Mouse (Mus musculus) limb, embryonic 11.5 days (tissue): ENCODE results near the gene Shank2. TPM values are rescaled to one million over a fixed set of nuclear protein-coding genes. Genes with fewer than 3 reads are reported as not detected.

Experiments used
- ATAC-seq: fragments of 200-750 bp; cut with Nextera tagmentation; 2 replicates; pipeline ENCODE4 v1.8.0; 2017; ENCODE audit warnings: low read depth; ENCODE audit not compliant: insufficient number of reproducible peaks, low FRiP score, low TSS enrichment
- DNase-seq: peaks from one replicate; pipeline ENCODE4 v3.0.0-alpha.2; 2015; ENCODE audit warnings: low spot score
- H3K27ac ChIP-seq: fragments of 300-500 bp; sonication (generic); replicated peaks from 2 replicates; pipeline ENCODE4 v1.5.1; 2014; ENCODE audit warnings: low read depth, mild to moderate bottlenecking, low read length
- H3K27me3 ChIP-seq: fragments of 300-500 bp; sonication (generic); 2 replicates; pipeline ENCODE4 v1.6.1; 2014; ENCODE audit warnings: mild to moderate bottlenecking, low read length, mixed read lengths; ENCODE audit not compliant: control insufficient read depth, insufficient read depth
- H3K36me3 ChIP-seq: fragments of 300-500 bp; sonication (generic); 2 replicates; pipeline ENCODE4 v1.6.1; 2014; ENCODE audit warnings: mild to moderate bottlenecking, low read length, moderate library complexity, mixed read lengths; ENCODE audit not compliant: control insufficient read depth, insufficient read depth
- H3K4me1 ChIP-seq: fragments of 300-500 bp; sonication (generic); 2 replicates; pipeline ENCODE4 v1.6.1; 2014; ENCODE audit warnings: low read length, mixed read lengths; ENCODE audit not compliant: control insufficient read depth, insufficient read depth
- H3K4me2 ChIP-seq: fragments of 300-500 bp; sonication (generic); 2 replicates; pipeline ENCODE4 v1.6.1; 2014; ENCODE audit warnings: low read depth, mild to moderate bottlenecking, moderate library complexity; ENCODE audit not compliant: severe bottlenecking
- H3K4me3 ChIP-seq: fragments of 300-500 bp; sonication (generic); 2 replicates; pipeline ENCODE4 v1.5.1; 2014; ENCODE audit warnings: low read depth, low read length
- H3K9ac ChIP-seq: fragments of 300-500 bp; sonication (generic); 2 replicates; pipeline ENCODE4 v1.6.1; 2014; ENCODE audit warnings: mild to moderate bottlenecking, low read length
- H3K9me3 ChIP-seq: fragments of 300-500 bp; sonication (generic); 2 replicates; pipeline ENCODE4 v1.6.1; 2016; ENCODE audit warnings: low read length; ENCODE audit not compliant: control insufficient read depth
- WGBS: fragments of 180-500 bp; shearing (Covaris S2); extraction: QIAGEN DNeasy Blood & Tissue Kit; methylation state at CpG from one replicate; pipeline ENCODE4 v1.1.7; 2014; 5-methylcytosine and 5-hydroxymethylcytosine counted together
- polyA plus RNA-seq: library from polyadenylated mRNA; unstranded; fragments of >200 nt; fragmentation: Nextera tagmentation; extraction: Ambion mirVana; gene quantifications from 2 replicates; pipeline ENCODE4 v1.2.1, GENCODE M21; 2014

Gene Shank2
- polyA plus RNA-seq, 1 experiment from 2014 or later: 0.68 TPM

GRCm38 (mm10) chr7:143978741-143979371 lies 22.9 kb upstream of the Shank2 start:
- H3K27me3 ChIP-seq: peaks cover 54% of the 10 kb centered on the region

GRCm38 (mm10) chr7:143979986-143980385 lies 21.7 kb upstream of the Shank2 start:
- DNase-seq (no peak), ATAC-seq (no peak)
- Histone ChIP-seq H3K9ac (no peak overlapping the region), H3K27ac (no peak overlapping the region), H3K4me2 (no peak overlapping the region), H3K36me3 (no peaks in the 10 kb centered on the region), H3K4me1 (peaks cover 12% of the 10 kb centered on the region; the same call in 1 of the 2 replicates), H3K9me3 (no peaks in the 10 kb centered on the region), H3K4me3 (no peak overlapping the region), H3K27me3 (peaks cover 54% of the 10 kb centered on the region)
- 35% methylated on average over 5 of the region's 5 CpGs for WGBS

More at GRCm38 (mm10) chr7:143978741-143979371, 22.9 kb upstream of the Shank2 start:
- DNase-seq (peak; percentile 78), ATAC-seq (0 out of 2 replicates have a peak, but pooled peaks have one; percentile 17)
- Histone ChIP-seq H3K9ac (no peak overlapping the region), H3K4me1 (peaks cover 12% of the 10 kb centered on the region; the same call in 1 of the 2 replicates), H3K36me3 (no peaks in the 10 kb centered on the region), H3K9me3 (no peaks in the 10 kb centered on the region), H3K4me3 (peak overlapping the region; percentile 42), H3K4me2 (peak overlapping the region; percentile 88), H3K27ac (no peak overlapping the region)
- under 1% methylated on average over 50 of the region's 50 CpGs for WGBS

GRCm38 (mm10) chr7:143986281-143986680 lies 15.4 kb upstream of the Shank2 start:
- Histone ChIP-seq H3K4me2 (no peak overlapping the region), H3K4me3 (no peak overlapping the region), H3K36me3 (no peaks in the 10 kb centered on the region), H3K9ac (no peak overlapping the region), H3K9me3 (no peaks in the 10 kb centered on the region), H3K4me1 (no peaks in the 10 kb centered on the region), H3K27ac (no peak overlapping the region), H3K27me3 (0 out of 2 replicates have a peak, but pooled peaks cover 4% of the 10 kb centered on the region)
- DNase-seq: no peak
- WGBS: 95% methylated on average over 2 of the region's 2 CpGs
- no peak for ATAC-seq

- Histone ChIP-seq H3K4me2 (no peak overlapping the region), H3K9ac (no peak overlapping the region), H3K27ac (no peak overlapping the region), H3K27me3 (no peaks in the 10 kb centered on the region), H3K4me3 (no peak overlapping the region), H3K9me3 (no peaks in the 10 kb centered on the region), H3K4me1 (no peaks in the 10 kb centered on the region), H3K36me3 (no peaks in the 10 kb centered on the region)
- ATAC-seq (no peak), DNase-seq (no peak)
Observed at GRCm38 (mm10) chr7:143991160-143991559, 10.6 kb upstream of the Shank2 start.

- no peak overlapping the region for H3K4me2 ChIP-seq
- no peaks in the 10 kb centered on the region for H3K36me3 ChIP-seq
- H3K27ac ChIP-seq: no peak overlapping the region
- no peaks in the 10 kb centered on the region for H3K4me1 ChIP-seq
- 87% methylated on average over 3 of the region's 3 CpGs for WGBS
- H3K9me3 ChIP-seq: 0 out of 2 replicates have a peak, but pooled peaks cover 3% of the 10 kb centered on the region
- DNase-seq: no peak
- no peak overlapping the region for H3K9ac ChIP-seq
- no peak for ATAC-seq
- H3K4me3 ChIP-seq: no peak overlapping the region
- no peaks in the 10 kb centered on the region for H3K27me3 ChIP-seq
Observed at GRCm38 (mm10) chr7:143999073-143999472, 2.7 kb upstream of the Shank2 start.

DNA sequence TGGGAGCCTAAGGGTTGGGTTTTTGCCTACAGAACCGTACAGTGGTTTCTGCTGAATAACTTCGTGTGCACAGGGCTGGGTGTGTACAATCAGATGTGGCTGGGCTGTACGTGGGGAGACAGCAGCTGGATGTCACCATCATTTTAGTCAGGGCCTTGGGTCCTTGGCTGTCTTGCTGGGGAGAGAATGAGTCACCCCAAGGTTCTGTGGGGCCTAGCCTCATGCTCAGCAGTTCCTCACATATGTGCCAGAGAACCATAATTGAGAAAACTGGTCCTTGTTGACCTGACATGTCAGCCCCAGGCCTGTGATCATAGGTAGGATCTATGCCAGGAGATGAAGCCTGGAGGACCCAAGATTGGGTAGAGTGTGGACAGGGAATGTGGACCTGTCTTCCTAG lies 1.7 kb downstream of the Shank2 start:
- Histone ChIP-seq H3K27me3 (no peaks in the 10 kb centered on the region), H3K36me3 (no peaks in the 10 kb centered on the region), H3K27ac (no peak overlapping the region), H3K9ac (no peak overlapping the region), H3K4me3 (no peak overlapping the region), H3K9me3 (no peaks in the 10 kb centered on the region), H3K4me1 (no peaks in the 10 kb centered on the region), H3K4me2 (no peak overlapping the region)
- ATAC-seq: no peak
- DNase-seq: no peak
- 84% methylated on average over 3 of the region's 3 CpGs for whole genome bisulfite sequencing

DNA sequence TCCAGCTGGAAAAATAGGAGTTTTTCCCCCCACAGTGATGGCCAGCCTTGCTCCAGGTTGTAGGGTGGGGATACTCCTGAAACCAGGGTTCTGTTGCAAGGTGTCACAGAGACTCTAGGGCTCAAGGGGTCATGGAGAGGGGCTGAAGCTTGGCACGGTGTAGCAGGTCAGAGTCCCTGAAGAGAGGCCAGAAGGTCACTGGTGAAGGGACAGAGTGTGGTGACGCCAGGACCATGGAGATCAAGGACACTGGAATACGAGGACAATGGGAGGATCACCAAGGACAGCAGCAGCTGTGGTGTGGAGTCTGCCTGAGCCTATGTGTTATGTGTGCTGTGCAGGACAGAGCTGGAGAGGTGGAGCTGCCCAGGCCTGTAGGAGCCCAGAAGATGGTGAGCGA lies 6.4 kb downstream of the Shank2 start:
- no peaks in the 10 kb centered on the region for H3K36me3 ChIP-seq
- WGBS: 81% methylated on average over 4 of the region's 4 CpGs
- H3K4me2 ChIP-seq: no peak overlapping the region
- DNase-seq (no peak), ATAC-seq (no peak)
- no peak overlapping the region for H3K27ac ChIP-seq
- no peaks in the 10 kb centered on the region for H3K4me1 ChIP-seq
- H3K4me3 ChIP-seq: no peak overlapping the region
- H3K9ac ChIP-seq: no peak overlapping the region
- H3K9me3 ChIP-seq: no peaks in the 10 kb centered on the region
- H3K27me3 ChIP-seq: no peaks in the 10 kb centered on the region

- 81% methylated on average over 4 of the region's 4 CpGs for WGBS
- ATAC-seq: no peak
- no peak overlapping the region for H3K4me3 ChIP-seq
Observed at GRCm38 (mm10) chr7:144008985-144009384, 7.3 kb downstream of the Shank2 start.

DNA sequence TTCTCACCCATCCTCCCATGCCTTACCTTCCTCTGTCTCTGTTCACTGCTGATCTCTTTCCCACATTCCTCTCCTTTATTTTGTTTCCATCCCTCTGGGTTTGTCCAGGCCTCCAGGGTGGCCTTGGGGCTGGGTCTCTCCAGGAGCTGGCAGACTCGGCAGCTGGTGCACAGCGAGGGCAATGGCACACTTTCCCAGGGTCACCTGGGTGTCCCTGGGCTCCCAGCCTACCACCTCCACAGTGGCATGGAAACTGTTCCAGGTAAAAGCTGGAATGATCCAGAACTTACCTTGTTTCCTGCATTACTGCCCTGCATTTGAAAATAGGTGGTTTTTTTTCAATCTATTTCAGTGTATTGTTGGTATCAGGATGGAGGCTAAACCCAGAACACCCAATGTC lies 12.8 kb downstream of the Shank2 start:
- H3K27me3 ChIP-seq: no peaks in the 10 kb centered on the region
- 84% methylated on average over 2 of the region's 2 CpGs for WGBS
- no peaks in the 10 kb centered on the region for H3K36me3 ChIP-seq
- ATAC-seq (no peak), DNase-seq (no peak)
- no peaks in the 10 kb centered on the region for H3K9me3 ChIP-seq
- no peak overlapping the region for H3K27ac ChIP-seq
- no peak overlapping the region for H3K9ac ChIP-seq
- no peak overlapping the region for H3K4me3 ChIP-seq
- no peaks in the 10 kb centered on the region for H3K4me1 ChIP-seq
- H3K4me2 ChIP-seq: no peak overlapping the region

More at GRCm38 (mm10) chr7:144008985-144009384, 7.3 kb downstream of the Shank2 start:
- Histone ChIP-seq H3K27ac (no peak overlapping the region), H3K9ac (no peak overlapping the region), H3K4me2 (no peak overlapping the region), H3K36me3 (no peaks in the 10 kb centered on the region), H3K9me3 (no peaks in the 10 kb centered on the region), H3K27me3 (no peaks in the 10 kb centered on the region), H3K4me1 (no peaks in the 10 kb centered on the region)
- no peak for DNase-seq
